Mouse (Mus musculus) spleen, postnatal 10 days (tissue): ENCODE measurements around the gene Dcst2.

Experiments used
- DNase-seq, 2 experiments: peaks; one replicate each; pipeline ENCODE4 v3.0.0; 2021 to 2022; ENCODE audit warnings: low spot score in 2 of 2

Dcst2 gene

DNA sequence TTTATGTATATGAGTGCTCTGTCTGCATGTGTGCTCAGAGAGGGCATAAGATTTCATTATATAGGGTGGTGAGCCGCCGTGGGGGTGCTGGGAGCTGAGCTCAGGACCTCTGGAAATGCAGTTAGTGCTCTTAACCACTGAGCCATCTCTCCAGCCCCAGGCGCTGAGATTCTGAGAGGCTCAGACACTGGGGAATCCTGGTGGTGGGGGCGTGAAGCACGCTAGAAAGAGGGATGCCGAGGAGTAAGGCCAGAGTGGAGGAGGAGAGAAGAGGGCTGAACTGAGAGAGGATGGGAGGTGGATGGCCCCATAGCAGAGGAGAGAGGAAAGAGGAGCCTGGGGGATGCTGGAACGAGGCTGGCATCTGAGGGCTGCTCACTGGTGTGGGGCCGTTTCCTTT lies 2.9 kb downstream of the Dcst2 start:
- DNase-seq: no peak

DNA sequence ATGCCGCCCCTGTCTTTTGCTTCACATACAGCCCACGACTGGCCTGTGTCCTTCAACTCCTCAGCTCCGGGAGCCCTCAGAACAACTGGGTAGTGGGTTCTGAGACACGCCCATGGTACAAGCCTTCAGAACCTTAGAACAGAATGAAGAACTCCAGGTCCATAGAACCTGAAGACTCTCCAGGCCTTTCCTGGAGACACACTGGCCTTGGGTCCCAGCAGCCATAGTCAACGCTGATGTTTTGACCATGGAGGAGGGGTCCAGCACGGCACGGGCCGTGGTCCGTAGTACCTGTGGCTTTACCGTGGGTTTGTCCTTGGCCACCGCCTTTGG lies 3.3 kb downstream of the Dcst2 start, which contains the start of gene Dcst1:
TSS of gene Dcst1 (minus strand) at position 101 of the 333 bp plus-strand sequence.
- DNase-seq: no peak

DNA sequence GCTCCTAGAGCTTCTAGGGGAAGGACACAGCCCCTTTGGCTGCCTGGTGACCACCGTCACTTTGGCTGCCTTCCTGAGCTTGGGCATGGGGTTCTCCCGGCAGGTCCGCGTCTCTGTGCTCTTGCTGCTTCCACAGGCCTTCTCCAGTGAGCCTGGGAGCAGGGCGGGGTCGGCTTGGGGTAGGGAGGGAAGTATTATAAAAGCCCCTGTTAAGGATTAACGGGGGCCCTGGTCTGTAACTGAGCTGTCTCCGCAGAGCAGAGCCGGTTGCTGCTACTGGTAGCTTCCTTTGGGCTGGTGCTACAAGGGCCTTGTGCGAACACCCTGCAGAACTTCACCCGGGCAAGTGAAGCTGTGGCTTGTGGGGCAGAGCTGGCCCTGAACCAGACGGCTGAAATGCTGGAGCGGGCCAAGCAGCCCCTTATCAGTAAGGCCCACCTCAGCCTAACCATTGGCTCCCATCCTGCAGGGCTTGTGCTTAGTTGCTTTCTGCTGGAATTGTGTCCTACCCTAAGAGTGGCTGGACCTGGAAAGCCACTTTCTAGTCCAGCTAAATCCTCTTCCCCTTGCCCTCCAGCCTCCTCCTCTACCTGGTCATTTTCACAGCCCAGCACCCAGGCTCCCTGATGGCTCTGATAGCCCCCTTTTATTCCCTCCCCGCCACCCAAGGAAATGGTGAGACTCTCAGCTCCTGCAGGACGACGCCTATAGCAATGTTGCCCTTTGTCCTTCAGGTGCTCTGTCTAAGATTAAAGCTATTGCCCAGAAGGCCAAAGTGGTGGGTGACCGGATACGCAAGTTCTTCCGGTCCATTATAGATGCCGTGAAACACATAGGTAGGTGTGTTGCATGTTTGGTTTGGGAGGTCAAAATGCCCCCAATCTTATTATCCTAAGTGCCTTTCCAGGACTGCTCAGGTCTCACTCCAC lies 4.0 kb downstream of the Dcst2 start:
- no peak for DNase-seq

DNA sequence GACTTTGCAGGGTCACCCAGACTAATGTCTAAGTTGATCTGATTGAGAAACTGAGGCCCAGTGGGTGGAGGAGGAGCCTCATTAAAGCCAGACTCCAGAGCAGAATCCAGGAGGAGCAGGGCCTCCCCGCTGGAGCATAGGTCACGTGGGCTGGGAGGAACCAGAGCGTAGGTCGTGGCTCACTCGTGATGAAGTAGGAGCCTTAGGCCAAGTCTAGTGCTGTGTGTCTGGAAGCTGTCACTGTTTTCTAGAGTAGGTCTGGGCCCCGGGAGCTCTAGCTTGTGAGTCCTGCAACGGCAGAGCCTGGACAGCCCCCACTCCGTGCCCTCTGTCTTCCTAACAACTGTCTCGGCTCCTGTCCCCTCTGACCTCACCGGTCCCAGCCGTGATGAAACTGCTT lies 5.6 kb downstream of the Dcst2 start:
- DNase-seq: no peak

DNA sequence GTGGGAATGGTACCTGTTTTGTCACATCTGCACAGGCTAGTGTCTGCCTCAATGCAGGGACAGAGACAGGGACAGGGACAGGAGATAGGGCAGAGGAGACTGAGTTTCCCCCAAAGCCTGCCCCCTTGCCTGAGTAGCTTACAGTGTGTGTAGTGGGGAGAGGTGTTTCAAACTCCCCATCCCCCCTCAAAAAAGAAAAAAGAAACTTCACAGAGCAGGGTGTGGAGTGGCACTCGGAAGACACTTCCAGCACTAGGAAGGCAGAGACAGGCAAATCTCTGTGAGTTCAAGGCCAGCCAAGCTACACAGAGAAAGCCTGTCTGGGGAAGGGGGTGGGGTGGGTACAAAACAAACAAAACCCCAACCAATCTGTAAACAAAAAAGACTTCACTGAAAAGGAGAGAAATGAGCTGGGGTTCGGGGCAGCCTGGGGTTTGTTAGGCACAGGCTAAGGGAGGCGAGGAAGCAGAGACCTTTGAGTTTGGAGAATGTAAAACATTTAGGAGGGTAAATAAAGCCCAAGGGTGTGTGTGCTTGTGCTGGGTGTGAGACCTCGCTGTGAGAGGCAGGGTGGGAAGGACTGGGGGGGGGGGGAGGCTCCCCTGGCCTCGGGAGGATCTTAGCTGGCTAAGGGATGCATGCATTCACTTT lies 11.9 kb downstream of the Dcst2 start:
- DNase-seq: no peak

DNA sequence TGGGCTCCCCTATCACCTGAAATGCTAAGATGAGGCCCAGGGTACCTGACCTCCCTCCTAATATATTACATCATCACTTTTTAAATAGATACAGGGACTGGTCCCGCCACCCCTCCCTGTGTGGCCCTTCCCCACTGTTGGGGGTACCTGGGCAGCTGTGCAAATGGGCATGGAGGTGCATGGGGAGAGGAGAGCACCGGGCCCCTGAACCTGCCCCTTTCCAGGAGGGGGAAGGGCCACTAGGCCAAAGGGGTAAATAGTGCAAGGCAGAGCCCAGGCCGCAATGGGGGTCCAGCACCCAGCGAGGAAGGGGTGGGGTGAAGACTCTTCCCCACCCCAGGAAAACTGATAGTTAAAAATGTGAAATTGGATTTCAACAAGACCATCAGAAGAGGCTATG lies 16.1 kb downstream of the Dcst2 start:
- DNase-seq: no peak

DNA sequence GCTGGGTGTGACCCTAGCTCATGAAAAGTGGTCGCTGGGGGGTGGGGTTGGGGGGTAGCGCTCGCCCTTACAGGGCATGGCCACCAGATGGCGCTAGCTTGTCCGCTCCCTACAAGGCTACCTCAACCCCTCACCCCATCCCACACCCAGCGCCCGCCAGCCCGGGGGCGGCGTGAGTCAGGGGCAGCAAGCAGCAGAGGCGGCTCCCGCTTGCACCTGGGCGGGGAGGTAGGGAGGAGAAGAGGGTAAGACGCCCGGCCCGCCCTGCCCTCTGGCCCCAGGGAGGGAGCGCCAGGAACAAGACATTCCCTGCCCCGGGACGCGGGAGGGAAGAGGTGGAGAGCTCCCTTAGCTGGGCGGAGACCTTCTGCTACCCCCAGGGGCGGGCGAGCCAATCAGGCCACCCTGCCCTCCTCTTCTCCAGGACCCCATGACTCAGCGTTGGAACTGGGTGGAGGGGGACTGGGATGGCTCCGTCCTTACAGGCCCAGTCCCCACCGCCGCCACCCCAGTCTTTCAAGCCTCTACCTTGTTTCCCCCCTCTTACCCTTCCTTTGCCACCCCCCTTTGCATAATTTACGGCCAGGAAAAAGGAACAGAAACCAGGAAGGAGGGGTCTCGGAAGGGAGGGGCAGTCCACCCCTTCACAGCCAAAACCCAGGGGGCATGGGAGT lies 16.8 kb downstream of the Dcst2 start:
- peak; percentile 61 to 72 for DNase-seq

DNA sequence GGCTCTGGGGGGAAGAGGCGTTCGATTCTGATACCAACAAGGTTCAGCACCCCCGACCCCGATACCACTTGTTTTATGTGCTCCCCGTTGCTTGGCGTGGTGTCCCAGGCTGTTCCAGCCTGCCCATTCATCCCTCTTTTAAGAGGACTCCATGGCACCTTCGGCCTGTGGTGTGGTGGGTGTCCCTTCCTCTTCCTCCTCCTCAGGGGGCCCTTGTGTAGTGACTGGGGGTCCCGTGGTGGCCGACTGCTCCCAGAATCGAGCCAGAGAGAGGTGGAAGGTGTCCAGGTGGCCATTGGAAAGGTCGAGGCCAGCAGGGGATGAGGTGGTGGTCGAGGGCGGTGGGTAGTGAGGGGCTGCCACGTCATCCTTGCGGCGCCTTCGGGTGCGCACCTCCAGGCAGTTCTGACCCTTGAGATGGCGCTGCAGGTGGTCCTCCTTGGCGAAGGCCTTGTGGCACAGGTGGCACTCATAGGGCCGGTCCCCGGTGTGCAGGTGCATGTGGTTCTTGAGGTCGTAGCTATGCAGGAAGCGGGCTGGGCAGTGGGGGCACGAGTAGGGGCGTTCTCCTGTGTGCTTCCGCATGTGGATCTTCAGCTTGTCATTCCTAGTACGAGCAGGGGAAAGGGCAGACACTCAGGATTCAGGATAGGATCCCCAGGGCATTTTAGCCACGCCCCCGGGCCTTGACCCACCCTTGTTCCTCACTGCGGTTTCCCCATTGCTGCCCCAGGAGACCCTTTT lies 17.8 kb downstream of the Dcst2 start:
- peak in 1 of 2 experiments; percentile 32 for DNase-seq

DNA sequence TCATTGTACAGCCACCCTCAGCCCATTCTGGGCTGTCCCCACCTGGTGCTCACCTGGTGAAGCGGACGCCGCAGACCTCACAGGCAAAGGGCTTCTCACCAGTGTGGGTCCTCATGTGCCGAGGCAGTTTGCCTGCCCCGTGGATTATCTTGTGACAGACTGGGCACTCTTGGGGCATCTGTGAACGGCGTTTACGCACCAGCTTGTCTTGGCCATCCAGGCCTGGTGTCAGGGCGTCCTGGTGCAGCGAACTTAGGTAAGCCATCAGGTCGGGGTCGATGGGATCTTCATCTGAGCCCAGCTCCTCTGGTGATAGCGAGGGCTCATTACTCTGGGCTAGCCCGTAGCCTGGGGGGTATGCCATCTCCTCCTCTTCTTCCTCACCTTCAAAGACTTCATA lies 18.5 kb downstream of the Dcst2 start:
- peak in 1 of 2 experiments; percentile 16 for DNase-seq

DNA sequence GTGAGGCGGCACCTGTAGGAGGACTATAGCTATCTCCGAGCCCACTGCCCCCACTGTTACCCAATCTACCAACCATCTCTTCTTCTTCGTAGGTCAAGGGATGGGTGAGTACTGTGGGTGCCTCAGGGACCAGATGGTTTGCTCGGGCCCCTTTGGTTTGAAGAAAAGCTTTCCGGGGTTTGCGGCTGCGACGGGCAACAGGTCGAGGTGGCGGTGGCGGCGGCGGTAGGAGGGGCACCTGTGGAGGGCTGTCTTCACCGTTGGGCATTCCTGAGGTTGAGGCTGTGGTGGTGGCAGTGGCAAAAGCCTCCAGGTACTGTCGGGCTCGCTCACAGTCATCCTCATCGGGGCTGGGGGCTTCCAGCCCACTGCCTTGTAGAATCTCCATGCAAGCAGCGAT lies 18.9 kb downstream of the Dcst2 start:
- DNase-seq: no peak

DNA sequence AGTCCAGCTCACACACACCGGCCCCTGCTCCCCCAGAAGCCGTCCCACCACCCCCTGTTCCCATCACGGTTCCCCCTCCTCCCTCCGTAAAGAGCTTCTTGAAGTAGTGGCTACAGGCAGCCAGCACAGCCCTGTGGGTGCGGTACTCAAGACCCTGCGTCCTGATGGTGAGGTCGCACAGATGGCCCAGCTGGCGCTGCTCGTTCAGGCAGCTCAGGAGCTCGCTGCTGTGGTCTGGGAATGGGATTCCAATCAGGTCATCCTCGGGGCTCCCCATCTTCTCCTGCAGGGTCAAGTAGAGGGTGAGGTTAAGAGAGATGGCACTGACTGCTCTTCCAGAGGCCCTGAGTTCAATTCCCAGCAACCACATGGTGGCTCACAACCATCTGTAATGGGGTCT lies 19.5 kb downstream of the Dcst2 start:
- no peak for DNase-seq

DNA sequence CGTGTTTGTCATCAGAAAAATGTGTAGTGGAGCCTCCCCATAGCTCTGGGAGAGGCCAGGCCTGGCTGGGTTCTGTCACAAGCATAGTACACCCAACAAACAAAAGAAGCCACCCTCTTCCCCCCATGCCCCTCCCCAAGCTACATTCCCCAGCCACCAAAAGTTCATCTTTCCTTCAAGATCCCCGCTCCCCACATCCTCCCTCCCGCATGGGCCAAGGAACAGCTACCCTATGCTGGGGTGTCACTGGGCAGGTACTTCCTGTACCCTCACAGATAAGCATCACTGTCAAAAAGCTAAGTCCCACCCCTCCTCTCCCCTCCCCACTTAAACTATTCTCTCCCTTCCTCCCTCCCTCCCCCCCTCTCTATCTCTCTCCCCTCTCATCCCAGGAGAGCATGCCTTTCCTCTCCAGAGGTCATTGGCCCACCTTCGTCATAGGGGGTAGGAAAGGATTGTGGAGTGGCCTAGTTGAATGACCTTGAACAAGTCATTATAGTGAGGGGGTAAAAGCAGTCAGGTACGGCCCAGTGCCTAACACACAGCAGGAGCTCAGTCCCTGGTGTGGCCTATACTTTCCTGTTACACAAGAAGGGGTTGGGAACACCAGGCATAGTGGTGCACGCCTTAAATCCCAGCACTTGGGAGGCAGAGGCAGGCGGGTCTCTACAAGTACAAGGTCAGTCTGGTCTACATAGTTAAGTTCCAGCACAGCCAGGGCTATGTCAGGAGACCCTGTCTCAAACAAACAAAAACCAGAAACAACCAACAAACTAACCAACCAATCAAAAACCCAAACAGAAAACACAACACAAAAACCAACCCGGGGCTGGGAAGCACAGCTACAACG lies 20.5 kb downstream of the Dcst2 start:
- DNase-seq: no peak

DNA sequence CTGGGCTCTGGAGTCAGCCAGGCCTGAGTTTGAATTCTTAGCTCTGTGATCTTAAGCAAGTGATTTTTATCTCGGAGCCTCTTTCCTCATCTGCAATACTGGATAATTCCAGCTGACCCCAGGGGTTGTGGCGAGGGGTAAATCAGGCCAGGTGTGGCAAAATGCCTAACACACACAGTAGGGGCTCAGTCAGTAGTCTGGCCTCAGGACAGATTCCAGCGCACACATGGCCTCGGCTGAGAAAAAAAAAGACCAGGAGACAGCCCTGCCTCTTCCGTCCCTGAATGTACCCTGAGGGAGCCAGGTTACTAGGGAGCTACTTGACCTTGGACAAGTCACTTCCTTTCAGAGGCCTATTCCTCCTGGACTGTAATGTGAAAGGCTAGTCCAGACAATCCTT lies 21.2 kb downstream of the Dcst2 start:
- no peak for DNase-seq

DNA sequence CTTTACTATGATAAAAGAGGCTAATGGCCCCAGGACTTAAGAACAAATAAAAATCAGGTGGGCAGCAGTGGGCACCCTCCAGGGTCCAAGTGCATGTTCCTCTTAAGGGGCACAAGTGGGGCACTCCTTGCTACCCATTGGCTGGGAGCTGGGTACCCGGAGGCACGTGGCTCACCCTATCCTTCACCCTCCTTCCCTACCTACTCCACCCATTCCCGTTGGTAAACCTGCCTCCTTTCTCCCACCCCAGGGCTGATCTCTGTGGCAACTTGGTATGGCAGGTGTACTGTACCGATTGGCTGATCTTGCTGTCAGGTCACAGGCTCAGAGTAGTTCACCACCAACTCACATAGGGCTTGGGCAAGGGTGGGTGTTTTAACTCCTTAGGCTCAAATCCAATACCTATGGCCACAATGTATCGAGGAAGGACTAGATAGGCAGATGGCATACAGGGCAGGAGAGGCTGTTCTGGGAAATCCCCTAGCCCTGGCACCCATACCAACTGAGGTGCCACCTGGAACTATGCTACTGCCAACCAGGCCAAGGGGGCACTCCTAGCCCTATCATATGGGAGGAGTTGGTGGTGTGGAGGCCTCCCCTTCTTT lies 22.0 kb downstream of the Dcst2 start:
- DNase-seq: peak in 1 of 2 experiments; percentile 12

DNA sequence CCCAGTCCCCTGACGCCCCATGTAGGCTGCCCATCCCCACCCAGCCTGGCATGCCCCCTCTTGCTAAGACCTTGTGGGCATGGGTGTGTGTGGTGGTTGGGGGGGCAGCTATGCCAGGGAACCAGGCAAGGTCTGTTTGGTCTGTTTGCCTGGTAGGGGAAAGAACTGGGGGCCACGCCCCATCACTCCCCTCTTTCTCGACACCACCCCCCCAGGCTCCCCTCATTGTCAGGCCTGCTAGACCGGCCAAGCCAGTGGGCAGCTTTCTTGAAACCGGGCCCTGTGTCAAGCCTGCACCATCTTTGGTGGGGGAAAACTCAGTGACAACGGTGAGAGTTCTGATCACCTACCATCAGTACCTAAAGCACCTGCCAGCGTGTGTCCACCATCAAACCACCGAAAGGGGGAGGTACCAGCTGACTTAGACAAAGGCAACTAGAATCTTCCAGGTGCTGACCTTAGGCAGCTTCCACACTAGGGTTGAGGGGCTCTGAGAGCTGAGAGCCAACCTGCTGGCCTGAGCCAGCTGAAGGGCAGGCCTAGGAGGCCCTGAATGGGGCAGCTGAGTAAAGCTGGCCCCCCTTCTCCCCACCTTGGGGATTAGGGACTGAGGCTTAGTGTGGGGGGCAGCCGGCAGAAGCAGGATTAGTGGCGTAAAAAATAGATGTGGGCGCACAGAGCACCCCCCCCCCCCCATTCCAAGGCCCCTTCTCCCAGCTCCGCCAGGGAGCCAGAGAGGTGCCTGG lies 22.7 kb downstream of the Dcst2 start:
- peak in 1 of 2 experiments; percentile 13 for DNase-seq

DNA sequence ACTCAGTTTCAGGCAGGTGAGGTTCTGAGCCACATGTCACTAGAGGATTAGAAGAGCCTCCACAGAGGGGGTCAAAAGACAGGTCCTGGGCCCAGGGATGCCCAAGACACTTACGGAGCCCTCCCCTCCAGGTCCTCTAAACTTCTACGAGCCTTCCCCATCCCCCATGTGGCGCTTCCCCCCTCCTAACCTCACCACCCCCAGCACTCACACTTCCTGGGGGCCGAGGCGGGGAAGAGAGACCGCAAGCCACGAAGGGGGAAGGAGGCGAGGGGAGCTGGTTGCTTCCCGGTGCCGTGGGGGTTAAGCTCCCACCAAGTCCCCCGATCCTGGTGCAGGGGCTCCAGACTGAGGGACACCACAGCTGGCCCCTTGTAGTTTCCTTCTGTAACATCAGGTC lies 23.7 kb downstream of the Dcst2 start:
- peak; percentile 22 to 26 for DNase-seq

DNA sequence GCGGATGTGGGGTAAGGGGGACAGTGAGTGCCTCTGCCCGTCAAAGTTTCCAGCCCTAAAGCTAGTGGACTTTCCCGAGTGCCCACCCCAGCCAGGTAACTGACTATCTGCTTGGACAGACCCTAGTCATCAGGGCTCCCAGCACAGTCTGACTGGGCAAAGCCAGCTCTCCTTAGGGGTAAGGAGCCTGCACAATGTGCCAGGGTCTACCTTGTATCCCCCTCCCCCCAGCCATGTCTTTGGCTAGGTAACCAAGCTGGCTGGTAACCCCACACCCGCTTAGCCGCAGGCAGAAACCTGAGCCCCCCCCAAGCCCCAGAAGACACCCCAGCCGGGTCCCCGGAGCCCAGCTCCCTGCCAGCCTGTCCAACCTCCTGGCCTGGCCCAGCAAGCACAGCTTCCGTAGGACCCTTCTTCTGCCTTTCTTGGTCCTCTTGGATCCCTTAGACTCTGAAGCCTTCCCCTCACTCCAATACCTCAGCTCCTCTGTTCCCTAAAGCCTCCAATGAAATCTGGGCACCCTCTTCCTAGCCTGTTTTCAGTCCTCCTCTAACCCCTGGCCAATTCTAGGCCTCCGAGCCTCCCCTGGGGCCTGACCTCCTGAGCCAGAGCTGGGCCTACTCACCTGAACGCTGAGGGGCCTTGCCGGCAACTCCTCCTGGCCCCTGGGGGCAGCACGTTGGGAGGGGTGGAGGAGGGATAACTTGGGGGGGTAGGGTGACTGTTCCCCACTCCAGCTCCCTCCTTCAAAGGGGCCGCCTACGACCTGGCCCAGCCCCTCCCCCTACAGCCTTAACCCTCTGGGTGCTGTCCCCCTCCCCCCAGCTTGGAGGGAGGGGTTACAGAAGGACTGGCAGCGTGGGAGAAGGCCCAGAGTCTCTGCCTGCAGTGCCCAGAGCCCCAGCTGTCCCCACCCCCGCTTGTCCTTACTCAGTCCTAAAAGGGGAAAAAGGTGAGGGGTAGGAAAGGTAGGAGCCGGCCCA lies 25.0 kb downstream of the Dcst2 start:
- peak; percentile 26 to 32 for DNase-seq

DNA sequence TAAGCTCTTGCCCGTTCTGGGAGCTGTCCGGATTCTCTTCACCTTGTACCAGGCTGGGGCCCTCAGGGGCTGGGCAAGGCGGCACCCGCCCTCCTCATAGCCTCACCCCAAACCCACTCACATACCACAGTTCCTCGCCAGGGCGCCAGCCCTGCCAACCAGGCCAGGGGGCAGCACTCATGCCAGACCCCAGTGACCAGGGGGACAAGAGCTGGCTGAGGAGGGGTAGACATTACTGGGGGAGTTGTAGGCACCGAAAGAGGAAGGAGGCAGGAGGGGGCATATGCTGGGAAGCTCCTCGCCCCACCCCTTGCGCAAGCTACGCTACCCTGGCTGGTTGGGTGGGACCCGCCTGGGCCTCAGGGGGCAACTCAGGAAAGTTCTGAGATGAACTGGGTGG lies 25.9 kb downstream of the Dcst2 start:
- peak; percentile 37 to 40 for DNase-seq
